Mouse (Mus musculus) CH12.LX (cell line): Measurements from ENCODE around the gene Pkn1. TPM values are rescaled to one million over a fixed set of nuclear protein-coding genes. Genes with fewer than 3 reads are reported as not detected.
A peak's percentile ranks its signal among the peaks of the same experiment; 100 is the strongest.

Experiments used
- DNase-seq: peaks from one replicate; pipeline ENCODE4 v3.0.0-alpha.2; 2013; ENCODE audit errors: extremely low read depth
- H3K27ac ChIP-seq: 2 replicates; pipeline ENCODE4 v1.5.1; 2012; ENCODE audit warnings: low read depth, mild to moderate bottlenecking, control low read depth, moderate library complexity; ENCODE audit not compliant: insufficient read depth
- H3K27me3 ChIP-seq: replicated peaks from 2 replicates; pipeline ENCODE3; 2012; ENCODE audit warnings: inconsistent platforms
- H3K36me3 ChIP-seq, 2 experiments: replicated peaks in 1 of 2; 2 replicates each; pipeline versions ENCODE3 to v1.6.1; 2012; ENCODE audit warnings: inconsistent platforms in 1 of 2, low read length in 1 of 2, mild to moderate bottlenecking in 1 of 2, mixed read lengths in 1 of 2, moderate library complexity in 1 of 2; ENCODE audit not compliant: control insufficient read depth in 1 of 2, insufficient read depth in 1 of 2
- H3K4me1 ChIP-seq, 2 experiments: 2 replicates each; pipeline ENCODE4 v1.6.1; 2012; ENCODE audit warnings: inconsistent platforms in 1 of 2, moderate library complexity in 1 of 2; ENCODE audit not compliant: insufficient read depth in 2 of 2, control insufficient read depth in 1 of 2
- H3K4me2 ChIP-seq: 2 replicates; pipeline ENCODE4 v1.6.1; 2012; ENCODE audit warnings: low read depth, mild to moderate bottlenecking, control low read depth; ENCODE audit not compliant: poor library complexity, insufficient read depth, severe bottlenecking
- H3K4me3 ChIP-seq, 3 experiments: fragments of 150-350 bp in 1 of 3; sonication (generic) in 1 of 3; replicated peaks in 1 of 3; 2 replicates each; pipeline versions ENCODE3 to v1.5.1; 2011 to 2012; ENCODE audit warnings: low read depth in 2 of 3, low read length in 2 of 3, mild to moderate bottlenecking in 2 of 3, moderate library complexity in 2 of 3, control low read depth in 1 of 3, improper control_type of control experiment in 1 of 3, inconsistent platforms in 1 of 3, mixed read lengths in 1 of 3; ENCODE audit not compliant: poor library complexity in 1 of 3
- H3K79me2 ChIP-seq: replicated peaks from 2 replicates; pipeline ENCODE4 v1.6.1; 2012; ENCODE audit warnings: mild to moderate bottlenecking, moderate library complexity; ENCODE audit not compliant: control insufficient read depth, poor library complexity, insufficient read depth, severe bottlenecking; ENCODE audit errors: extremely low read depth
- H3K9ac ChIP-seq: 2 replicates; pipeline ENCODE4 v1.6.1; 2012; ENCODE audit warnings: low read depth, mild to moderate bottlenecking, control low read depth, moderate library complexity; ENCODE audit not compliant: insufficient read depth
- H3K9me3 ChIP-seq: replicated peaks from 2 replicates; pipeline ENCODE3; 2012; ENCODE audit warnings: low read length, inconsistent platforms, mixed read lengths
- CHD1 ChIP-seq: IDR thresholded peaks from 2 replicates; pipeline ENCODE4 v1.6.1; 2012; ENCODE audit warnings: low read depth, low read length, improper control_type of control experiment, inconsistent platforms
- CHD2 ChIP-seq: IDR thresholded peaks from 2 replicates; pipeline ENCODE4 v1.6.1; 2011; ENCODE audit warnings: low read length, improper control_type of control experiment
- CTCF ChIP-seq, 2 experiments: IDR thresholded peaks in 1 of 2; conservative IDR thresholded peaks in 1 of 2; 2 replicates each; pipeline ENCODE4 v1.5.1; 2011 to 2012; ENCODE audit warnings: low read depth in 2 of 2, low read length in 2 of 2, improper control_type of control experiment in 1 of 2, inconsistent platforms in 1 of 2, mild to moderate bottlenecking in 1 of 2, moderate library complexity in 1 of 2
- ELF1 ChIP-seq: IDR thresholded peaks from 2 replicates; pipeline ENCODE4 v1.6.1; 2014; ENCODE audit warnings: low read depth, mild to moderate bottlenecking, inconsistent platforms, low read length, improper control_type of control experiment
- ETS1 ChIP-seq: conservative IDR thresholded peaks from 2 replicates; pipeline ENCODE4 v1.6.1; 2012; ENCODE audit warnings: low read depth, mild to moderate bottlenecking, inconsistent platforms, low read length, improper control_type of control experiment, moderate library complexity
- GABPA ChIP-seq: IDR thresholded peaks from 2 replicates; pipeline ENCODE4 v1.6.1; 2012; ENCODE audit warnings: low read depth, low read length, improper control_type of control experiment, inconsistent platforms; ENCODE audit not compliant: insufficient replicate concordance
- IRF4 ChIP-seq: IDR thresholded peaks from 2 replicates; pipeline ENCODE4 v1.6.1; 2014; ENCODE audit warnings: low read depth, mild to moderate bottlenecking, inconsistent platforms, low read length, improper control_type of control experiment
- KAT2A ChIP-seq: IDR thresholded peaks from 2 replicates; pipeline ENCODE4 v1.6.1; 2012; ENCODE audit warnings: low read length, improper control_type of control experiment, inconsistent platforms; ENCODE audit not compliant: insufficient replicate concordance
- MAX ChIP-seq: IDR thresholded peaks from 2 replicates; pipeline ENCODE4 v1.6.1; 2011; ENCODE audit warnings: low read length, improper control_type of control experiment
- MEF2A ChIP-seq: IDR thresholded peaks from 2 replicates; pipeline ENCODE4 v1.6.1; 2014; ENCODE audit warnings: low read depth, mild to moderate bottlenecking, inconsistent platforms, low read length, improper control_type of control experiment, borderline replicate concordance
- MXI1 ChIP-seq: IDR thresholded peaks from 2 replicates; pipeline ENCODE4 v1.6.1; 2011; ENCODE audit warnings: mild to moderate bottlenecking, low read depth, low read length, improper control_type of control experiment
- MYC ChIP-seq: IDR thresholded peaks from 2 replicates; pipeline ENCODE4 v1.6.1; 2011; ENCODE audit warnings: low read depth, mild to moderate bottlenecking, improper control_type of control experiment, low read length
- POLR2A ChIP-seq: IDR thresholded peaks from 2 replicates; pipeline ENCODE4 v1.6.1; 2011; ENCODE audit warnings: low read depth, mild to moderate bottlenecking, improper control_type of control experiment, low read length
- RAD21 ChIP-seq: IDR thresholded peaks from 2 replicates; pipeline ENCODE4 v1.6.1; 2011; ENCODE audit warnings: low read depth, mild to moderate bottlenecking, low read length, improper control_type of control experiment, moderate library complexity
- RCOR1 ChIP-seq: conservative IDR thresholded peaks from 2 replicates; pipeline ENCODE4 v1.6.1; 2012; ENCODE audit warnings: low read depth, mild to moderate bottlenecking, inconsistent platforms, low read length, improper control_type of control experiment
- SMC3 ChIP-seq: IDR thresholded peaks from 2 replicates; pipeline ENCODE4 v1.6.1; 2011; ENCODE audit warnings: low read depth, low read length, improper control_type of control experiment
- TBP ChIP-seq: conservative IDR thresholded peaks from 2 replicates; pipeline ENCODE4 v1.6.1; 2011; ENCODE audit warnings: low read depth, low read length, improper control_type of control experiment
- USF1 ChIP-seq: IDR thresholded peaks from 2 replicates; pipeline ENCODE4 v1.6.1; 2014; ENCODE audit warnings: low read depth, mild to moderate bottlenecking, inconsistent platforms, low read length, improper control_type of control experiment
- USF2 ChIP-seq: conservative IDR thresholded peaks from 2 replicates; pipeline ENCODE4 v1.6.1; 2011; ENCODE audit warnings: low read depth, low read length, improper control_type of control experiment
- ZKSCAN1 ChIP-seq: IDR thresholded peaks from 2 replicates; pipeline ENCODE4 v1.6.1; 2012; ENCODE audit warnings: low read depth, inconsistent platforms, low read length, improper control_type of control experiment, borderline replicate concordance
- ZMIZ1 ChIP-seq: IDR thresholded peaks from 2 replicates; pipeline ENCODE4 v1.6.1; 2012; ENCODE audit warnings: low read depth, mild to moderate bottlenecking, inconsistent platforms, low read length, improper control_type of control experiment
- ZNF384 ChIP-seq: IDR thresholded peaks from 2 replicates; pipeline ENCODE4 v1.6.1; 2012; ENCODE audit warnings: low read depth, low read length, improper control_type of control experiment, inconsistent platforms
- dilution Hi-C: fragments of 300-500 bp; cut with MboI; formaldehyde crosslinking; loops from 2 replicates; pipeline ENCODE4 v1.14.3; 2020; ENCODE audit warnings: low sequenced_read_pairs; ENCODE audit not compliant: extremely low pct_unique_long_range_greater_than_20kb, extremely low pct_ligation_motif_present
- in situ Hi-C: fragments of 300-500 bp; cut with MboI; formaldehyde crosslinking; loops from 3 replicates; pipeline ENCODE4 v1.14.3; 2019; ENCODE audit warnings: low sequenced_read_pairs, low pct_ligation_motif_present, low pct_unique_long_range_greater_than_20kb, mixed read lengths
- polyA plus RNA-seq: library from polyadenylated mRNA; unstranded; fragments of >175 nt; gene quantifications from 2 replicates; pipeline ENCODE4 v1.2.1, GENCODE M21; 2012; ENCODE audit warnings: low read depth; ENCODE audit not compliant: insufficient read length
- total RNA-seq, 2 experiments: library from RNA; depleted of rRNA; stranded (reverse); fragments of 300-350 nt in 1 of 2; fragments of >200 nt in 1 of 2; gene quantifications; 2 replicates each; pipeline ENCODE4 v1.2.3; 2012 to 2014

The Pkn1 gene
- total and polyA plus RNA-seq, 3 experiments, result 33.5 to 58.8 (median 47.8) TPM

DNA sequence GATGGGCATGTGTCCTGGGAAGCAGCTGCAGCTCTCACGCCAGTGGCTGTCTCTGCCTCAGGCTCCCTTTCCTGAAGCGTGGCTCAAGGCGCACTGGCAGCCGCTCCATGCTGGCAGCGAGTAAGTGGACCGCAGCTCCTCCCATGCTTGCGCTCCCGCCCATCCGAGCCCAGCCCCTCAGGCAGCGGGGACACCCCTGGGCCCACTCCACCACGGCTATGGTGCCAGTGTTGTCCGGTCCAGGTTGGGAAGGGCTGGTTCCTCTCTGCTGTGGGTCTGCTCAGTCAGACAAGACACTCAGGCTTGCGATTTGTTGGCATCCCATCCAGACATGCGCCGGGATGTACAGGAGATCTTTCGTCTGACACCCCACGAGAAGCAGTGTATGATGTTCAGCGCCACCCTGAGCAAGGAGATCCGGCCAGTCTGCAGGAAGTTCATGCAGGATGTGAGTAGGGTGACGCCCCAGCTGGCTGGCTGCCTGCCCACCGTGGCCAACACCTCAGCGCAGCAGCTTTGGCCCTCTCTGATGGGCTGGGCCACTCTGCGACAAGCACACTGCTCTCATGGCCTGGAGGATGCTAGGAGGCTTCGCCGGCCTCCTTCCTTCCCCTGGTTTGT lies 22.5 kb upstream of the Pkn1 start:
- H3K9me3 ChIP-seq, result no peaks in the 10 kb centered on the region
- H3K4me3 ChIP-seq, result no peak overlapping the region
- peaks cover 71 to 88% of the 10 kb centered on the region in 2 experiments for H3K36me3 ChIP-seq
- no peak for DNase-seq
- no peaks in the 10 kb centered on the region for H3K27me3 ChIP-seq
- peaks cover 39% of the 10 kb centered on the region for H3K79me2 ChIP-seq
- TF ChIP-seq POLR2A (peak; percentile 19; the same call in 1 of the 2 replicates), CTCF (conservative IDR thresholded peaks at IDR 0.05 in 1 of 2, IDR thresholded peaks at IDR 0.05 in 1 of 2; ENCODE audit: low read depth in 2 of 2, low read length in 2 of 2) (no peak)
- H3K9ac ChIP-seq, result no peak overlapping the region
- peaks cover 12 to 34% of the 10 kb centered on the region in 2 experiments for H3K4me1 ChIP-seq
- no peak overlapping the region for H3K27ac ChIP-seq
- H3K4me2 ChIP-seq, result no peak overlapping the region
- dilution Hi-C loops (no loop called here), in situ Hi-C loops (loop anchor here (10.0 kb wide), 1 partner anchor 63 kb away; no protein-coding TSS in a partner anchor)

- Histone ChIP-seq H3K9ac (no peak overlapping the region), H3K27me3 (no peaks in the 10 kb centered on the region), H3K4me1 (peaks cover 12 to 37% of the 10 kb centered on the region in 2 experiments), H3K36me3 (peaks cover 57 to 73% of the 10 kb centered on the region in 2 experiments), H3K4me2 (no peak overlapping the region), H3K9me3 (no peaks in the 10 kb centered on the region), H3K79me2 (peaks cover 50% of the 10 kb centered on the region), H3K4me3 (no peak overlapping the region), H3K27ac (no peak overlapping the region)
- dilution Hi-C loops, result no loop called here
- TF ChIP-seq MAX, result no peak
- no peak for TF ChIP-seq ZMIZ1
- TF ChIP-seq RCOR1, result no peak
- no peak for TF ChIP-seq USF2
- TF ChIP-seq CHD2, result no peak
- TF ChIP-seq CTCF (conservative IDR thresholded peaks at IDR 0.05 in 1 of 2, IDR thresholded peaks at IDR 0.05 in 1 of 2; ENCODE audit: low read depth in 2 of 2, low read length in 2 of 2), result no peak
- no peak for TF ChIP-seq KAT2A
- no peak for TF ChIP-seq ETS1
- no peak for TF ChIP-seq MXI1
- no peak for TF ChIP-seq GABPA
- DNase-seq, result no peak
- in situ Hi-C loops, result loop anchor here (10.0 kb wide), 1 partner anchor 65 kb away; no protein-coding TSS in a partner anchor
Observed at GRCm38 (mm10) chr8:83719693-83720092, 20.7 kb upstream of the Pkn1 start.

DNA sequence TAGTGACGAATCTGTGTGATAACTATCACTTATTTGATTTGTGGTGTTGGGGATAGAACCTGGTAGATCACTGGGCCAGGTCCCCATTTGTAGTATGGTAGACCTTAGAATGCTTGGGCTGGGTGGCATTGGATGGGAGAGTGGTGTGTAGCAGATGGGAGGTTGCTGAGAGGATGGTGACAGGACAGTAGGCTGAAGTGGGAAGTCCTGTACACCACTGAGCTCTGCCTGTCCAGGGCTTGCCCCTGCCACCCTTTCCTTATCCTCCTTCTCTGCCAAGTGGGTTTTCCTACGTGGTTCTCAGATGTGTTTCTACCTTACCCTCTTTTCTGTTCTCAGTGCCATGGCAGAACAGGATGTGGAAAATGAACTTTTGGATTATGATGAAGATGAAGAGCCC lies 20.1 kb upstream of the Pkn1 start:
- Histone ChIP-seq H3K4me3 (no peak overlapping the region), H3K4me2 (no peak overlapping the region), H3K9me3 (no peaks in the 10 kb centered on the region), H3K9ac (no peak overlapping the region), H3K4me1 (peaks cover 10 to 36% of the 10 kb centered on the region in 2 experiments), H3K27ac (no peak overlapping the region), H3K27me3 (no peaks in the 10 kb centered on the region), H3K36me3 (peaks cover 51 to 66% of the 10 kb centered on the region in 2 experiments), H3K79me2 (peaks cover 50% of the 10 kb centered on the region)
- TF ChIP-seq MYC (no peak), ZMIZ1 (no peak), USF1 (no peak), CHD1 (no peak), IRF4 (no peak), POLR2A (no peak), TBP (no peak), MXI1 (no peak), SMC3 (no peak), RAD21 (no peak), MEF2A (no peak), ETS1 (no peak), ZKSCAN1 (no peak), ZNF384 (no peak), ELF1 (no peak), KAT2A (no peak)
- dilution Hi-C loops (no loop called here), in situ Hi-C loops (no loop called here)
- DNase-seq, result no peak
